Mouse (Mus musculus) T-helper 2 cell (primary cell): ENCODE results near the gene Eif2ak3.

Experiments
- in situ Hi-C: fragments of 300-600 bp; cut with MboI, MseI; formaldehyde crosslinking; loops from one replicate; pipeline ENCODE4 v1.15.1; 2025; ENCODE audit warnings: high pct_unique_total_duplicates

The Eif2ak3 gene

DNA sequence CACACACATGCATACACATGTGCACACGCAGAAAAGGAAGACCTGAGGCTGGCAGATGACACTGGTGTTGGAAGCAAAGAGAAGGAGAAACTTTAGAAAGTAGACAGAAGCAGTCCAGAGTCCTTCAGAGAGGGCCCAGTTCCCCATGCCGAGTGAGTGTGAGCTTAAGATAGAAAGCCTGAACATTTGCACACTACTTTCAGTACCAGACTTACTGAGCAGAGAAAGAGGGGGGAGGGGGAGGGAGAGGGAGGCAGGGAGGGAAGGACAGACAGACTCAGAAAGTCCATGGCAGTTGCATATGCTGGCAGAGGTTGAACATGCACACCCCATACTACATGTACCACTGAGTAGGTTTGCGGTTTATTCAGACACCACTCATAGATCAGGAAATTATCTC is 13.8 kb upstream of the Eif2ak3 start:
- in situ Hi-C loops: no loop called here

DNA sequence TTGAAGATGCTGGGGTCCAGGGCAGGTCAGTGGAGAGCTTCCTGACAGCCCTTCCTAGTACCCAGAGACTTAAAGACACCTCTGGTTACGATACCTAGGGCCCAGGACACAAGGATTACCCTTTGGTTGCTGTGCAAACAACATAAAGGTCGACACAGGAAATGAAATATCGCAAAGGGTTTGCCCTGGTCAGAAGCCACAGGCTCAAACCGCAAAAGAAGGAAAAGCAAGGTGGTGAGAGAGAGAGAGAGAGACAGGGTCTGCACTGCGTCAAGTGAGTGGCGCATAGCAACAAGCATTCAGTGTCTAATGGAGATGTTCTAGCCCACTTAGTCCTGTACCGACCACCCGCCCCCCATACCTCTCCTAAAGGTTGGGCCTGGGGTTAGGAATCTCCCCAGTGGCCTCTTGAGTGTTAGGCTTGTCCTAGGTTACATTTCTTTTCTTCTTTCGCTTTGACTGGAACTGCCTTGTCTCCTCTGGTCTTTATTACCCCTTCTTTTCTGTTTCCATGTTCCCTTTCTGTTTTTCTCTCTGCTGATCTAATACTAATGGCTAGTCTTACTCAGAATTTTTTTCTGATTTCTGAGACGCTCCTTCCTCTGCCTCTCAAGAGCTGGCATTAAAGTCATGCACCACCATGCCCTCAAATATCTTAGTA is 13.0 kb upstream of the Eif2ak3 start:
- in situ Hi-C loops: no loop called here

DNA sequence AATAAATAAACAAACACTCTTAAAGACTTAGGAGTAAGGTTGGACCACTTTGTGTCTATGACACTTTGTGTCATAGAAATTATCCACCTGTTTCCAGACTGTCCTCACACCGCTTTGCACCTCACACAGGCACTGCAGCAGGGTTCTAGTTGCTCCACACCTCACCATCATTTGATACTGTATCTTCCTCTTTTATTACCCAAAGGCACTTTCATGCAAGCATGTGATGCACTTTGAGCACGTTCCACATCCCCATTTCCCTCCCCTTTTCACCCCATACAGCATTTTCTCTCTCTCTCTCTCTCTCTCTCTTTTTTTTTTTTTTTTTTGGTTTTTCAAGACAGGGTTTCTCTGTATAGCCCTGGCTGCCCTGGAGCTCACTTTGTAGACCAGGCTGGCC is 7.0 kb upstream of the Eif2ak3 start:
- in situ Hi-C loops: no loop called here

DNA sequence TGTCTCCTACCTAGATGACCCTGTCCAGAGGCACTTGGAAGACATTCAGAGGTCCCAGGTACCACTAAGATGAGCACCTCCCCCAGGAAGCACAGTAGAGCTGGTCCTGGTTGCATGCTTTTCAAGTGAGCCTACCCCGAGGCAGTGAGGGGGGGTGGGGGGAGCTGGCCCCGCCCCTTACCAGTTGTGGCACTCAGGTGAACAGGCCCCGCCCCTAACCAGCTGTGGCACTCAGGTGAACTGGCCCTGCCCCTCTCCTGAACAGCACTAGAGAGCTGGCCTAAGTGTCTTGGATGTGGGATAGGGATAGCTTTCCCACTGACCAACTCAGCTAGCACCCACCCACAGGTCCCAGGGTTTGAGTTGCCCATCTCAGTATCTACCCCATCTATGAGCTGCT is 5.8 kb upstream of the Eif2ak3 start:
- in situ Hi-C loops: no loop called here

GRCm38 (mm10) chr6:70840281-70840680 is 4.0 kb upstream of the Eif2ak3 start:
- in situ Hi-C loops: no loop called here

DNA sequence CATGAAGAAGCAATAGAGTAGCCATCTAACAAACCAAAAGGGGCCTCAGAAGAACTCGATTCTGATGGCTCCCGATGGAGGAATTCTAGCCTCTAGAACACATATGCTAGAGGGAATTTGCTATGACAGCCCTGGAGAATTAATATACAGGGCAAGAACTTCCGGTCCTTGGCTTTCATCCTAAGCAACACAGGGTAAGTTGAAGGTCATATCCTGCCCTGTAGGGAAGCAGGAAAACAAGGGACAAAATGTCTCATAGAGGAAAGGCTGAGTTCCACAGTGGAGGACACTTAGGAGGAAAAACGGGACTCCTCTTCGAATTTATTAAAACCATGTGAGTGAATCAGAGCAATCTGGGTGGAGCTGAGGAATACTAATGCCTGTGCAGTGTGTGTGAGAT is 1.3 kb upstream of the Eif2ak3 start:
- in situ Hi-C loops: no loop called here

- in situ Hi-C loops: no loop called here
Measured at GRCm38 (mm10) chr6:70844896-70845646, 756 bp downstream of the Eif2ak3 start.

GRCm38 (mm10) chr6:70847386-70847785 is 3.1 kb downstream of the Eif2ak3 start:
- in situ Hi-C loops: no loop called here

DNA sequence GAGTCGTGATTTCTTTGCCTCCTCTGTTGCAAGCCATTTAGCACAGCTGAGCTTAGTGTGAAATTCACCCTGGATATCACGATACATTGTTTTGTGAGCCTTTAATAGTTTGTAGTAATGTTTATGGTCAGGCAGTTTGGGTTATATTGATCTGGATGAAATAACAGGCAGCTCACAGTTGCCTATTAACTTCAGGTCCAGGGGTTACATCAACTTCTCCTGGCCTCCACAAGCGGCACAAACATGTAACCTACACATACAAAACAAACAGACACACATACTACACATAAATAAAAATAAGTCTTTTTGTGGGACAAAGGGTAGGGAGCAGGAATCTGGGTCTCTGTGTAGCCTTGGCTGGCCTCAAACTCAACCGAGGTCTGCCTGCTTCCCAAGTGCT is 9.1 kb downstream of the Eif2ak3 start:
- in situ Hi-C loops: no loop called here

GRCm38 (mm10) chr6:70855529-70856309 is 11.4 kb downstream of the Eif2ak3 start:
- in situ Hi-C loops: no loop called here

- in situ Hi-C loops: no loop called here
Measured at GRCm38 (mm10) chr6:70862726-70863125, 18.4 kb downstream of the Eif2ak3 start.

GRCm38 (mm10) chr6:70864285-70864684 is 20.0 kb downstream of the Eif2ak3 start:
- in situ Hi-C loops: no loop called here

GRCm38 (mm10) chr6:70866761-70867160 is 22.4 kb downstream of the Eif2ak3 start:
- in situ Hi-C loops: no loop called here

DNA sequence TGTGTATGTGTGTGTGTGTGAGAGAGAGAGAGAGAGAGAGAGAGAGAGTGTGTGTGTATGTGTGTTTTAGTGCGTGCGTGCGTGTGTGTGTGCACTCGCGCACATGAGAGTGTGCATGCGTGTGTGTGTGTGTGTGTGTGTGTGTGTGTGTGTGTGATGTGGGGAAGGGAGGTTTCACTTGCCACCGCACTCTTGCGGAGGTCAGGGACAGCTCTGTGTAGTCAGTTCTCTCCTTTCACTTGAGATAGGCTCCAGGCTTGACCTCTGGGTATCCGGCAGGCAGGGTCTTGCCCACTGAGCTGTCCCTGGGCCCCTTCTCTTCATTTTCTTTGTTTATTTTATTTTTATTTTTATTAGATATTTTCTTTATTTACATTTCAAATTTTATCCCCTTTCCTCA is 23.0 kb downstream of the Eif2ak3 start:
- in situ Hi-C loops: no loop called here

GRCm38 (mm10) chr6:70871511-70871980 is 27.2 kb downstream of the Eif2ak3 start:
- in situ Hi-C loops: no loop called here

- in situ Hi-C loops: no loop called here
Measured at GRCm38 (mm10) chr6:70872128-70872527, 27.8 kb downstream of the Eif2ak3 start.

DNA sequence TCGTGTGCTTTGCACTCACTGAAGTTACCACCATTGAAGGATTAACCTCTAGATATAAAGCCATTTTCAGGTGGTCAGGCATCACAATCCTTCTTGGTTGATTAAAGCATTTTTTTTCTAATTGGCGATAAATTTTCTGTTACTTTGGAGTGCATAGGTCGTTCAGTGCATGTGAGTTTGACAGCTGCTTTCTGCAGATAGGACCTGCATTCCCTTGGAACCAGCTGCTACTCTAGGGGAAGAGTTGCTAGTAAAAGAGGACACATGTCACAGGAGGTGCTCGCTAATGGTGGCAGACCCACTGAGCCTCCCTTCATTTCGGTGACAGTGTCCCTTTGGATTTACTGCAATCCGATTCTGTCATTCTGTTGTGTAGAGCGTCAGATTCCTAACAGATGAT is 28.3 kb downstream of the Eif2ak3 start:
- in situ Hi-C loops: no loop called here

- in situ Hi-C loops: no loop called here
Measured at GRCm38 (mm10) chr6:70874035-70874775, 29.9 kb downstream of the Eif2ak3 start.

DNA sequence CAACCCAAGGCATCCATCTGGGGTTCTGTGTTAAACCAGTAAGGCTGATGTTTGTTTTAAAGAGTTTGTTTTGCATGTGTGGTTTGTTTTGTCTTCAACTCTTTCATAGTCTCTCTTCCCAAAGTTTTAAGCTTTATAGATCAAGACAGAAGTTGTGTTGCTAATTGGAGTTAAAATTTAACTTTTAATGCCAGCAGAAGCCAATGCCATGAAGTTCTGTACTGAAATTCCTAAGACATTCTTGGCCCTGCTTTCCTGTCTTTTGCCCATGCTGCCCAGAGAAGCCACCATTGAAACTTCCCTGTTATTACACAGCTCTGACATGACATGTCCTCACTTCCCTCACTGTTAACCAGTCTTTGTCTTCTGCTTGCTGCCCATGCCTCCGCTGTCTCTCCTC is 30.7 kb downstream of the Eif2ak3 start:
- in situ Hi-C loops: loop anchor here (5.0 kb wide), 1 partner anchor 63 kb away; no protein-coding TSS in a partner anchor

GRCm38 (mm10) chr6:70880714-70881304 is 36.5 kb downstream of the Eif2ak3 start:
- in situ Hi-C loops: no loop called here

DNA sequence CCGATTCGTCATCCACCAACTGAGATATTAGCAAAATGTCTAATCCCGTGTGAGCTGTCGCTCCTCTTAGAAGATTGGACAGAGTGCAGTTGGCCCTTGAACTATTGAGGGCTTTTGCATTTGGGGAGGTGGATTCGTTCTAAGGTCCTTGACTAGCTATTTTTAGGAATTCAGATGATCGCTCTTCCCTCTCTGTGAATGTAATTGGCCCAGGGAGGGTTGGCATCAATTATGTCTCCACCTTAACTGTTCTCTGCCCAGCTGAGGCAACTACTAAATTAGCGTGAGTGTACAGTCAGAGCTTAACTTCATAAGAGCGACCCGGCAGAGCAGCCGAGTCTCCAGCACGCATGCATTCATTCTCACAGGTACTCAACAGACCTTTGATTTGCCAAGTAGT is 43.7 kb downstream of the Eif2ak3 start:
- in situ Hi-C loops: no loop called here
